Mouse (Mus musculus) kidney, postnatal 0 days (tissue): ENCODE results near the gene Nrg4. TPM values are rescaled to one million over a fixed set of nuclear protein-coding genes. Genes with fewer than 3 reads are reported as not detected.
A peak's percentile ranks its signal among the peaks of the same experiment; 100 is the strongest.

ENCODE experiments used
- ATAC-seq: fragments of 200-750 bp; cut with Nextera tagmentation; replicated peaks from 2 replicates; pipeline ENCODE4 v1.8.0; 2017; ENCODE audit warnings: low read depth, moderate number of reproducible peaks, moderate TSS enrichment, moderate library complexity; ENCODE audit not compliant: low FRiP score
- DNase-seq: peaks from one replicate; pipeline ENCODE4 v3.0.0-alpha.2; 2016; ENCODE audit warnings: low spot score
- H3K27ac ChIP-seq: fragments of 300-500 bp; sonication (generic); 2 replicates; pipeline ENCODE4 v1.5.1; 2014; ENCODE audit warnings: mild to moderate bottlenecking
- H3K27me3 ChIP-seq: fragments of 300-500 bp; sonication (generic); 2 replicates; pipeline ENCODE4 v1.6.1; 2014; ENCODE audit warnings: low read length, mixed read lengths; ENCODE audit not compliant: insufficient read depth
- H3K36me3 ChIP-seq: fragments of 300-500 bp; sonication (generic); 2 replicates; pipeline ENCODE4 v1.6.1; 2014; ENCODE audit warnings: low read length, mixed read lengths; ENCODE audit not compliant: insufficient read depth
- H3K4me1 ChIP-seq: fragments of 300-500 bp; sonication (generic); replicated peaks from 2 replicates; pipeline ENCODE4 v1.6.1; 2014; ENCODE audit warnings: antibody characterized with exemption, low read length, mixed read lengths; ENCODE audit not compliant: insufficient read depth
- H3K4me2 ChIP-seq: fragments of 300-500 bp; sonication (generic); 2 replicates; pipeline ENCODE4 v1.6.1; 2014; ENCODE audit warnings: mild to moderate bottlenecking, low read length, moderate library complexity, mixed read lengths
- H3K4me3 ChIP-seq: fragments of 300-500 bp; sonication (generic); replicated peaks from 2 replicates; pipeline ENCODE4 v1.5.1; 2014; ENCODE audit warnings: low read depth, low read length
- H3K9ac ChIP-seq: fragments of 300-500 bp; sonication (generic); 2 replicates; pipeline ENCODE4 v1.6.1; 2014; ENCODE audit warnings: low read depth, low read length
- H3K9me3 ChIP-seq: fragments of 300-500 bp; sonication (generic); replicated peaks from 2 replicates; pipeline ENCODE4 v1.6.1; 2016; ENCODE audit warnings: low read length, inconsistent platforms, mixed read lengths
- CTCF ChIP-seq: IDR thresholded peaks from 2 replicates; pipeline ENCODE4 v1.5.1; 2016; ENCODE audit warnings: antibody characterized with exemption, low read depth, mild to moderate bottlenecking, moderate library complexity
- WGBS: fragments of 180-500 bp; shearing (Covaris S2); extraction: QIAGEN DNeasy Blood & Tissue Kit; methylation state at CpG from one replicate; pipeline ENCODE4 v1.1.7; 2014; 5-methylcytosine and 5-hydroxymethylcytosine counted together
- polyA plus RNA-seq: library from polyadenylated mRNA; unstranded; fragments of >200 nt; fragmentation: Nextera tagmentation; extraction: Ambion mirVana; gene quantifications from 2 replicates; pipeline ENCODE4 v1.2.1, GENCODE M21; 2015

Gene Nrg4
- polyA plus RNA-seq, 1 experiment from 2014 or later: 0.39 TPM

- Histone ChIP-seq H3K27ac (no peak overlapping the region), H3K4me1 (no peaks in the 10 kb centered on the region), H3K4me2 (no peak overlapping the region), H3K9ac (no peak overlapping the region), H3K27me3 (no peaks in the 10 kb centered on the region), H3K4me3 (no peak overlapping the region), H3K9me3 (no peaks in the 10 kb centered on the region), H3K36me3 (no peaks in the 10 kb centered on the region)
- no peak for DNase-seq
- ATAC-seq: no peak
- 42% methylated on average over 5 of the region's 5 CpGs for WGBS
- no peak for TF ChIP-seq CTCF
Observed at GRCm38 (mm10) chr9:55307557-55307956, 19.1 kb downstream of the Nrg4 start.

GRCm38 (mm10) chr9:55307066-55307465 is 19.6 kb downstream of the Nrg4 start:
- H3K36me3 ChIP-seq: no peaks in the 10 kb centered on the region
- no peak for ATAC-seq
- no peak overlapping the region for H3K4me2 ChIP-seq
- TF ChIP-seq CTCF: no peak
- H3K9ac ChIP-seq: no peak overlapping the region
- H3K4me3 ChIP-seq: no peak overlapping the region
- 41% methylated on average over 2 of the region's 2 CpGs for WGBS
- H3K27ac ChIP-seq: no peak overlapping the region
- no peak for DNase-seq
- no peaks in the 10 kb centered on the region for H3K27me3 ChIP-seq
- H3K4me1 ChIP-seq: no peaks in the 10 kb centered on the region
- H3K9me3 ChIP-seq: no peaks in the 10 kb centered on the region

GRCm38 (mm10) chr9:55296221-55296620 is 30.4 kb downstream of the Nrg4 start:
- Histone ChIP-seq H3K4me2 (no peak overlapping the region), H3K9ac (no peak overlapping the region), H3K4me1 (no peaks in the 10 kb centered on the region), H3K27ac (no peak overlapping the region), H3K4me3 (no peak overlapping the region), H3K27me3 (no peaks in the 10 kb centered on the region), H3K9me3 (no peaks in the 10 kb centered on the region), H3K36me3 (no peaks in the 10 kb centered on the region)
- no peak for TF ChIP-seq CTCF
- DNase-seq: peak; percentile 22
- no peak; the same call in 1 of the 2 replicates for ATAC-seq
- WGBS: 19% methylated on average over 2 of the region's 2 CpGs

- 92% methylated on average over 4 of the region's 4 CpGs for WGBS
- Histone ChIP-seq H3K36me3 (no peaks in the 10 kb centered on the region), H3K9me3 (no peaks in the 10 kb centered on the region), H3K9ac (no peak overlapping the region), H3K4me1 (no peaks in the 10 kb centered on the region), H3K27ac (no peak overlapping the region), H3K4me2 (no peak overlapping the region), H3K4me3 (no peak overlapping the region), H3K27me3 (no peaks in the 10 kb centered on the region)
- TF ChIP-seq CTCF: no peak
- ATAC-seq: no peak
- no peak for DNase-seq
Observed at GRCm38 (mm10) chr9:55291966-55292365, 34.7 kb downstream of the Nrg4 start.

- H3K9ac ChIP-seq: no peak overlapping the region
- no peak for TF ChIP-seq CTCF
- DNase-seq (no peak), ATAC-seq (no peak)
- no peaks in the 10 kb centered on the region for H3K4me1 ChIP-seq
- no peak overlapping the region for H3K4me3 ChIP-seq
- 59% methylated on average over 3 of the region's 3 CpGs for WGBS
- H3K9me3 ChIP-seq: no peaks in the 10 kb centered on the region
- no peak overlapping the region for H3K27ac ChIP-seq
- no peaks in the 10 kb centered on the region for H3K36me3 ChIP-seq
- H3K27me3 ChIP-seq: no peaks in the 10 kb centered on the region
- H3K4me2 ChIP-seq: no peak overlapping the region
Observed at GRCm38 (mm10) chr9:55289475-55290198, 37.0 kb downstream of the Nrg4 start.

- no peaks in the 10 kb centered on the region for H3K36me3 ChIP-seq
- ATAC-seq: no peak
- no peaks in the 10 kb centered on the region for H3K9me3 ChIP-seq
- no peak overlapping the region for H3K4me3 ChIP-seq
- TF ChIP-seq CTCF: peak; percentile 36
- 67% methylated on average over 3 of the region's 3 CpGs for WGBS
- no peak overlapping the region for H3K4me2 ChIP-seq
- no peaks in the 10 kb centered on the region for H3K4me1 ChIP-seq
- peak; percentile 11 for DNase-seq
- H3K27me3 ChIP-seq: no peaks in the 10 kb centered on the region
- no peak overlapping the region for H3K27ac ChIP-seq
- no peak overlapping the region for H3K9ac ChIP-seq
Observed at GRCm38 (mm10) chr9:55285197-55285596, 41.4 kb downstream of the Nrg4 start.

GRCm38 (mm10) chr9:55283516-55283915 is 43.1 kb downstream of the Nrg4 start:
- Histone ChIP-seq H3K4me1 (no peaks in the 10 kb centered on the region), H3K9ac (no peak overlapping the region), H3K9me3 (no peaks in the 10 kb centered on the region), H3K36me3 (no peaks in the 10 kb centered on the region), H3K4me3 (no peak overlapping the region), H3K4me2 (peak overlapping the region; percentile 36; the same call in 1 of the 2 replicates), H3K27me3 (no peaks in the 10 kb centered on the region), H3K27ac (no peak overlapping the region)
- WGBS: 2% methylated on average over 14 of the region's 14 CpGs
- DNase-seq (peak; percentile 32), ATAC-seq (no peak)
- no peak for TF ChIP-seq CTCF
